Mouse (Mus musculus): ENCODE results near the gene Cdh10. TPM values are rescaled to one million over a fixed set of nuclear protein-coding genes. Genes with fewer than 3 reads are reported as not detected.

Cdh10 gene
- polyA plus RNA-seq, 1 experiment from 2014 or later: 0.67 TPM

- Histone ChIP-seq H3K4me3 (ENCODE audit: low read length) (no peak overlapping the region), H3K4me1 (replicated peaks; ENCODE audit: control insufficient read depth, insufficient read depth, low read length) (no peaks in the 10 kb centered on the region), H3K9ac (ENCODE audit: low read length) (no peak overlapping the region), H3K36me3 (ENCODE audit: control insufficient read depth, insufficient read depth, low read length) (no peaks in the 10 kb centered on the region), H3K27ac (ENCODE audit: low read length) (no peak overlapping the region), H3K27me3 (ENCODE audit: control insufficient read depth, insufficient read depth, low read depth, low read length) (no peaks in the 10 kb centered on the region), H3K9me3 (ENCODE audit: control insufficient read depth, low read length) (no peaks in the 10 kb centered on the region), H3K4me2 (ENCODE audit: low read depth, low read length) (no peak overlapping the region)
- 44% methylated on average over 1 of the region's 1 CpGs for WGBS
- ATAC-seq (ENCODE audit: low read depth): no peak
Observed at GRCm38 (mm10) chr15:19040077-19040476, 221.3 kb downstream of the Cdh10 start.
